Mouse (Mus musculus): ENCODE measurements around the gene Lamtor4. TPM values are rescaled to one million over a fixed set of nuclear protein-coding genes. Genes with fewer than 3 reads are reported as not detected.

The Lamtor4 gene
- total RNA-seq, 4 experiments from 2014 or later: 50.8 to 61.6 (median 55.1) TPM

DNA sequence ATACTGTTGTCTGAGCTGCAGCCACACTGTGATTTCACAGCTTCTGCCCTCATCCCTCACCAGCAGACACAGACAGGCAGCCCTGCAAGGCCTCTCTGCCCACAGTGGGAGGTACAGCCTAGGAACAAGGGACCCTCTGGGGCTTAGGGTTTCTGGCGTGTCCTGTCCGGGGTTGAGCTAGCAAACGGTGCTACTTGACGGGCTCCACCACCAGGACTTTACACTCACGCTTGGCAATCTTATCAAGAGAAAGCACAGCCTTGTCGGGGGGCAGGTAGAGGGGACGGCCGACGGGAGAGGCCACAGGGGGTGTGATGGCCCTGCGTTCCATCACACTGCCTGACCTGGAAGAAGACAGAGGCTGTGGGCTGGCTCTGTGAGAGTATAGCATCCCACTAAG, 4.8 kb downstream of the Lamtor4 start:
- DNase-seq (ENCODE audit: low spot score in 2 of 2): no peak

DNA sequence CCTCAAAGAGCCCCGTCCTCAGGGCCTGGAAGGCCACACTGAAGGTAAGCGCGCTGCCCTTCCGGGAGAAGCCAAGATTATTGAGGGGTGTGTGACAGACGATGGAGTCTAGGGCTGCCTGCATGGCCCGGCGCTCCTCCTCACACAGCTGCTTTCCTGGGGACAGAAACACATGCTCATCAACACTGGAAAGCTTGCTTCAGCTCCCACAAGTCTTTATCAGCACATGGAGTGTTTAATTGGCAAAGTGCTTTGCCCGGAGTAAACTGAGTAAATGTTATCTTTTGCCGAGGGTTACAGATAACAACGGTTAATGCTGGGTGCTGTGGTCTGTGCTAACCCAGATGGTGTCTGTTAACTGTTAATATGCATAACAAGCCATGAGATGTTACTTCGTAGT, 5.6 kb downstream of the Lamtor4 start:
- no peak for DNase-seq (ENCODE audit: low spot score in 2 of 2)

- no peak for DNase-seq (ENCODE audit: low spot score in 2 of 2)
Observed at GRCm38 (mm10) chr5:138262001-138262400, 6.7 kb downstream of the Lamtor4 start.

- no peak for DNase-seq (ENCODE audit: low spot score in 2 of 2)
Observed at GRCm38 (mm10) chr5:138262582-138263240, 7.4 kb downstream of the Lamtor4 start.

- peak; percentile 78 to 89 for DNase-seq (ENCODE audit: low spot score in 2 of 2)
Observed at GRCm38 (mm10) chr5:138263260-138264206, 8.3 kb downstream of the Lamtor4 start, which contains the start of gene BC037034. Gene BC037034 (minus strand): TSS chr5:138264033.

DNA sequence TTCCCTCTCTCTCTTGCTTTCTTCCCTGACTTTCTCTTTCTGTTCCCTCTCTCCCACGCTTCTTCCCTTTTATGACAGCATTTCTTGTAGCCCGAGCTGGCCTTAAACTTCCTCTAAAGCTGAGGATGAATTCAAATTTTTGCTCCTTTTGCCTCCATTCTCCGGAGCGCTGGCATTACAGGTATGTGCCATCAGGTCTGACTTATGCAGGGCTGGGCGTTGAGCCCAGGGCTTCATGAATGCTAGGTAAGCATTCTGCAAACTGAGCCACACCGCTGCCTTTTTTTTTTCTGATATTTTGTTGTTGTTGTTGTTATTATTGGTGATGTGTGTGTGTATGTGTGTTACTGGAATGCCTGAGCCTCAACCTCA, 8.9 kb downstream of the Lamtor4 start:
- no peak for DNase-seq (ENCODE audit: low spot score in 2 of 2)

GRCm38 (mm10) chr5:138265712-138266111, 10.4 kb downstream of the Lamtor4 start:
- DNase-seq (ENCODE audit: low spot score in 2 of 2): peak in 1 of 2 experiments; percentile 5

GRCm38 (mm10) chr5:138267114-138267513, 11.8 kb downstream of the Lamtor4 start:
- peak in 1 of 2 experiments; percentile 4 for DNase-seq (ENCODE audit: low spot score in 2 of 2)

DNA sequence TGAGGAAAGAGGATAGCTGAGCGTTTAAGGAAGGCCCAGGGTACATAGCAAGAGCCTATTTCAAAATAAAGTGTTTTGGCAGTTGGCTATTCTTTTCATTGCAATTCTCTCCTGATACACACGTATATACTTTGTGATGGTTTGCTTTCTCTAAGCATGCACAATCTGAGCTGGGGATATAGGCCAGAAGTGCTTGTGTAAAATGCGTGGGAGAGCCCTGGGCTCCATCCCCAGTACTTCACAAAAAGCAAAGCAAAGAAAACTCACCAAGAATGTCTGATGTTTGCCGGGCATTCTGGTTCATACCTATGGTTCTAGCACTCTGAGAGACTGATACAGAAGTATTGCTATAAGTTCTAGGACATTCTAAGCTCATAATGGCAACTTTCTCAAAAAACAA, 13.7 kb downstream of the Lamtor4 start:
- DNase-seq (ENCODE audit: low spot score in 2 of 2): no peak

- no peak for DNase-seq (ENCODE audit: low spot score in 2 of 2)
Observed at GRCm38 (mm10) chr5:138271232-138271631, 15.9 kb downstream of the Lamtor4 start.

DNA sequence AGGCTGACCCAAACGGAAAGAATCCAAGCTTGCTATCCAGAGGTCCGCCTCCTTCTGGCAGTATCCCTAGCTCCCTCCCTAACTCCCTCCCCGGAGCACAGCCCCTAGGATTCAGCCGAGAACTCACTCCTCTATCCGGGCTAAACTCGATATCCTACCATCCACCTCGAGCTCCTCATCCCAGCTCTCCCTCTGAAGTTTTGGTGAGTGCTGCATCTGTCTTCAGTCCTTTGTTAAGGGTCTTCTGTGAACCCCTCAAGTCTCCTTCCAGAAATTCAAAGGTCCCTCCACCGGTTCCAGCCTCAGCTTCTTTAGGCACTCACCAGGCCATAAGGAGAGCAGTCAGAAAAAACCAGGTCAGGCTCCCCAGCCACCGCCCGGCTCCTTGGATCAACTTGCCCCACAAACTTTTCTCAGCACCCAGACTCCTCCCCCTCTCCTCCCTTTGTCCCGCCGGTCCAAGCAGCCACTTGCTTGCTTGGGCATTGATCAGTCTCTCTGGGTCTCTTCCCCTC, 17.2 kb downstream of the Lamtor4 start, which contains the start of gene Gal3st4:
Gene Gal3st4, minus strand, starts transcription at position 432 of the 515 bp plus-strand sequence.
- no peak for DNase-seq (ENCODE audit: low spot score in 2 of 2)

GRCm38 (mm10) chr5:138274186-138274585, 18.9 kb downstream of the Lamtor4 start:
- DNase-seq (ENCODE audit: low spot score in 2 of 2): no peak

- DNase-seq (ENCODE audit: low spot score in 2 of 2): no peak
Observed at GRCm38 (mm10) chr5:138275216-138276050, 20.2 kb downstream of the Lamtor4 start.

- no peak for DNase-seq (ENCODE audit: low spot score in 2 of 2)
Observed at GRCm38 (mm10) chr5:138277994-138278393, 22.7 kb downstream of the Lamtor4 start.

- peak; percentile 50 to 67 for DNase-seq (ENCODE audit: low spot score in 2 of 2)
Observed at GRCm38 (mm10) chr5:138279585-138280424, 24.5 kb downstream of the Lamtor4 start, which contains the start of the genes Gm43720, Gpc2 and Stag3. Gene Gm43720 (minus strand): TSS chr5:138279958. Gene Gpc2 (minus strand): TSS chr5:138280005. Gene Stag3 (plus strand): TSS chr5:138280240.

- no peak for DNase-seq (ENCODE audit: low spot score in 2 of 2)
Observed at GRCm38 (mm10) chr5:138280425-138280768, 25.1 kb downstream of the Lamtor4 start.

- no peak for DNase-seq (ENCODE audit: low spot score in 2 of 2)
Observed at GRCm38 (mm10) chr5:138280829-138281228, 25.5 kb downstream of the Lamtor4 start.

GRCm38 (mm10) chr5:138281798-138282197, 26.5 kb downstream of the Lamtor4 start:
- DNase-seq (ENCODE audit: low spot score in 2 of 2): no peak

- no peak for DNase-seq (ENCODE audit: low spot score in 2 of 2)
Observed at GRCm38 (mm10) chr5:138283540-138283939, 28.3 kb downstream of the Lamtor4 start.

- no peak for DNase-seq (ENCODE audit: low spot score in 2 of 2)
Observed at GRCm38 (mm10) chr5:138287861-138288260, 32.6 kb downstream of the Lamtor4 start.
